Mouse (Mus musculus): ENCODE data around the gene Ebf3.

- TF ChIP-seq POLR2A (IDR thresholded peaks at IDR 0.05; ENCODE audit: low read depth, low read length) (no peak), CTCF (IDR thresholded peaks at IDR 0.05; ENCODE audit: borderline replicate concordance, insufficient read depth, low read length) (no peak)
Measured at GRCm38 (mm10) chr7:137192776-137193278, 121.4 kb downstream of the Ebf3 start.
